Mouse (Mus musculus) central nervous system, embryonic 18 days (tissue): ENCODE results near the gene Akt2. TPM values are rescaled to one million over a fixed set of nuclear protein-coding genes. Genes with fewer than 3 reads are reported as not detected.

Experiments
- polyA plus RNA-seq: library from polyadenylated mRNA; depleted of rRNA; stranded (reverse); fragments of >200 nt; gene quantifications from 2 replicates; pipeline ENCODE4 v1.2.3, GENCODE M21; 2012; rRNA removed

Akt2 gene
- polyA plus RNA-seq: 61.1 and 64.9 TPM in 2 replicates

GRCm38 (mm10) chr7:27591266-27592216 is at the start of gene Akt2:
TSS of gene Akt2 (plus strand) at chr7:27591552.

GRCm38 (mm10) chr7:27552931-27553513 is 38.3 kb upstream of the Akt2 start, which contains the start of the genes Pld3 and 2310022A10Rik:
TSS of gene Pld3 (minus strand) at chr7:27553218.
TSS of gene 2310022A10Rik (plus strand) at chr7:27553233.

GRCm38 (mm10) chr7:27653681-27654437 is 62.5 kb downstream of the Akt2 start, which contains the start of gene Ttc9b:
TSS of gene Ttc9b (plus strand) at chr7:27653915.

GRCm38 (mm10) chr7:27674522-27675221 is 83.3 kb downstream of the Akt2 start, which contains the start of gene Map3k10:
TSS of gene Map3k10 (minus strand) at chr7:27674598.

GRCm38 (mm10) chr7:27688815-27689612 is 97.7 kb downstream of the Akt2 start, which contains the start of gene Zfp607b:
TSS of gene Zfp607b (plus strand) at chr7:27689340.

Other genes with a start within 250 kb of the Akt2 start
- 100 and 119 TPM in 2 replicates for gene Shkbp1, start 235.5 kb upstream of the Akt2 start, polyA plus RNA-seq
- 0.23 and 0.27 TPM in 2 replicates for gene Gm20479, start 234.1 kb upstream of the Akt2 start, polyA plus RNA-seq
- 53.2 and 53.7 TPM in 2 replicates for gene Sptbn4, start 143.9 kb upstream of the Akt2 start, polyA plus RNA-seq
- gene Blvrb, start 143.6 kb upstream of the Akt2 start, polyA plus RNA-seq: 13.4 and 15.1 TPM in 2 replicates
- gene Sertad3, start 117.8 kb upstream of the Akt2 start, polyA plus RNA-seq: 5.5 and 6.5 TPM in 2 replicates
- 4.4 and 5.2 TPM in 2 replicates for gene Sertad1, start 104.6 kb upstream of the Akt2 start, polyA plus RNA-seq
- 1.3 and 2.6 TPM in 2 replicates for gene Prx, start 92.2 kb upstream of the Akt2 start, polyA plus RNA-seq
- 0.95 and 0.97 TPM in 2 replicates for gene Hipk4, start 68.3 kb upstream of the Akt2 start, polyA plus RNA-seq
- gene Pld3, start 38.3 kb upstream of the Akt2 start, polyA plus RNA-seq: 255 TPM in 2 replicates
- gene 2310022A10Rik, start 38.3 kb upstream of the Akt2 start, polyA plus RNA-seq: 39.4 and 40.2 TPM in 2 replicates
- 87.6 and 93.0 TPM in 2 replicates for gene Ttc9b, start 62.4 kb downstream of the Akt2 start, polyA plus RNA-seq
- 93.2 and 95.2 TPM in 2 replicates for gene Map3k10, start 83.0 kb downstream of the Akt2 start, polyA plus RNA-seq
- gene Zfp607b, start 97.8 kb downstream of the Akt2 start, polyA plus RNA-seq: 10.1 and 11.0 TPM in 2 replicates
- 35.4 and 36.0 TPM in 2 replicates for gene Zfp60, start 139.8 kb downstream of the Akt2 start, polyA plus RNA-seq
- 3.5 and 3.6 TPM in 2 replicates for gene Zfp626, start 215.6 kb downstream of the Akt2 start, polyA plus RNA-seq
- 5.9 and 6.2 TPM in 2 replicates for gene Zfp59, start 247.1 kb downstream of the Akt2 start, polyA plus RNA-seq